In the genomic region with DNA sequence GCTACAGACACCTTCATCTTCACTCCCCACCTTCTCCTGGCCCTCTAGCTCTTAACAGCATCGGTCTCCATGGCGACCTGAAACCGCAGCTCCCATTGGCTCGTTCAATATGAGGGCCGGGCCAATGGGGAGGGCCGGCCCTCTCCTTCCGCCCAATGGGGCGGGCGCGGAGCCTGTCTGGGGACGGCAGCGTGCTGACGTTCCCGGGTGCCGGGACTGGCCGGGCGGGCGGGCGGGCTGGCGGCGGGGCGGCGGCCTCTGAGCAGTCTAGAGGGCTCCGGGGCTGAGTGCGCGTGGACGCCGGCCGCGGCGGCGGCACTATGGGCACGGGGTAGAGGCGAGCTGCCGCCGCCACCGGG, we compare ENCODE assay signal across 8 mouse cellular contexts. TPM values are rescaled to one million over a fixed set of nuclear protein-coding genes. Genes with fewer than 3 reads are reported as not detected.
A peak's percentile ranks its signal among the peaks of the same experiment; 100 is the strongest.
DNase-seq lines count a peak whose midpoint lies in the region; ATAC-seq lines count a peak whose summit lies in the region.

Gene Ccdc148 (minus strand): TSS at position 79 of the 359 bp plus-strand sequence.
Gene Pkp4 (plus strand): TSS at position 246 of the 359 bp plus-strand sequence.

- H3K4me3 ChIP-seq in embryonic facial prominence, embryonic 10.5 days, result peak within 1 kb of the TSS; percentile 92
- H3K4me3 ChIP-seq in midbrain, embryonic 11.5 days (ENCODE audit: low read depth, low read length), result peak within 1 kb of the TSS; percentile 71

- H3K4me1 ChIP-seq in embryonic facial prominence, embryonic 10.5 days, result peaks cover 28% of the 10 kb centered on the region
- H3K4me1 ChIP-seq in midbrain, embryonic 11.5 days (ENCODE audit: control insufficient read depth, insufficient read depth, low read length), result peaks cover 11% of the 10 kb centered on the region

- peak within 1 kb of the TSS; percentile 84 for H3K9ac ChIP-seq in midbrain, embryonic 11.5 days (ENCODE audit: low read length)

- intact Hi-C loops in left cerebral cortex, postnatal 4 days (cut with DNase I), result loop anchor here (5.0 kb wide), 1 partner anchor 257 kb away; no protein-coding TSS in a partner anchor

- WGBS in embryonic facial prominence, embryonic 10.5 days, result under 1% methylated on average over 37 of the region's 37 CpGs
- under 1% methylated on average over 14 of the region's 37 CpGs for WGBS in midbrain, embryonic 11.5 days

- DNase-seq in adrenal gland, postnatal 25 days, result peak; percentile 94
- DNase-seq in embryonic facial prominence, embryonic 10.5 days (ENCODE audit: low spot score), result peak; percentile 95
- DNase-seq in heart, adult 11 months, result peak; percentile 100
- DNase-seq in kidney, adult 11 months, result peak; percentile 96
- peak; percentile 94 for DNase-seq in left cerebral cortex, postnatal 4 days
- no peak for DNase-seq in midbrain, embryonic 11.5 days (ENCODE audit: low spot score, missing footprints)
- peak; percentile 88 for DNase-seq in right cerebral cortex, postnatal 4 days
- DNase-seq in yolk sac, embryonic 10.5 days (ENCODE audit: low spot score), result peak; percentile 93

- H3K27me3 ChIP-seq in embryonic facial prominence, embryonic 10.5 days (replicated peaks; ENCODE audit: low read depth, poor library complexity, severe bottlenecking), result no peaks in the 10 kb centered on the region
- H3K27me3 ChIP-seq in midbrain, embryonic 11.5 days (ENCODE audit: control insufficient read depth, insufficient read depth, low read length), result no peaks in the 10 kb centered on the region

- no peaks in the 10 kb centered on the region for H3K9me3 ChIP-seq in embryonic facial prominence, embryonic 10.5 days
- H3K9me3 ChIP-seq in midbrain, embryonic 11.5 days (ENCODE audit: control insufficient read depth, low read length), result no peaks in the 10 kb centered on the region

- no peaks in the 10 kb centered on the region for H3K36me3 ChIP-seq in embryonic facial prominence, embryonic 10.5 days (replicated peaks)
- H3K36me3 ChIP-seq in midbrain, embryonic 11.5 days (ENCODE audit: control insufficient read depth, insufficient read depth, low read length), result no peaks in the 10 kb centered on the region

- H3K4me2 ChIP-seq in midbrain, embryonic 11.5 days, result peak within 1 kb of the TSS; percentile 68

- peak within 1 kb of the TSS; percentile 94 for H3K27ac ChIP-seq in embryonic facial prominence, embryonic 10.5 days (replicated peaks)
- peak within 1 kb of the TSS; percentile 63 for H3K27ac ChIP-seq in midbrain, embryonic 11.5 days (ENCODE audit: low read depth, low read length)

- peak; percentile 98 for ATAC-seq in midbrain, embryonic 11.5 days (ENCODE audit: low FRiP score)

RNA-seq across cellular contexts. Expression of gene Ccdc148, which starts in this region (rescaled TPM):
- total RNA-seq in adrenal gland, postnatal 25 days (2021), result 1.00 and 1.3 TPM in 2 replicates
- 0.63 and 0.87 TPM in 2 replicates for polyA plus RNA-seq in embryonic facial prominence, embryonic 10.5 days (2016; fragmentation: Nextera tagmentation; extraction: Ambion mirVana)
- 10 to 100 TPM; 10.9 to 11.4 TPM for total RNA-seq in left cerebral cortex, postnatal 4 days (2021)
- polyA plus RNA-seq in midbrain, embryonic 11.5 days (2014; fragmentation: Nextera tagmentation; extraction: Ambion mirVana), result 0.55 and 0.80 TPM in 2 replicates

RNA-seq across cellular contexts. Expression of gene Pkp4, which starts in this region (rescaled TPM):
- 57.3 and 68.1 TPM in 2 replicates for total RNA-seq in adrenal gland, postnatal 25 days (2021)
- 16.2 and 17.2 TPM in 2 replicates for polyA plus RNA-seq in embryonic facial prominence, embryonic 10.5 days (2016; fragmentation: Nextera tagmentation; extraction: Ambion mirVana)
- total RNA-seq in left cerebral cortex, postnatal 4 days (2021), result 100 to 1,000 TPM; 165 to 170 TPM
- polyA plus RNA-seq in midbrain, embryonic 11.5 days (2014; fragmentation: Nextera tagmentation; extraction: Ambion mirVana), result 19.0 and 20.2 TPM in 2 replicates
